Mouse (Mus musculus): ENCODE results near the gene Ccdc13.

Ccdc13 gene

DNA sequence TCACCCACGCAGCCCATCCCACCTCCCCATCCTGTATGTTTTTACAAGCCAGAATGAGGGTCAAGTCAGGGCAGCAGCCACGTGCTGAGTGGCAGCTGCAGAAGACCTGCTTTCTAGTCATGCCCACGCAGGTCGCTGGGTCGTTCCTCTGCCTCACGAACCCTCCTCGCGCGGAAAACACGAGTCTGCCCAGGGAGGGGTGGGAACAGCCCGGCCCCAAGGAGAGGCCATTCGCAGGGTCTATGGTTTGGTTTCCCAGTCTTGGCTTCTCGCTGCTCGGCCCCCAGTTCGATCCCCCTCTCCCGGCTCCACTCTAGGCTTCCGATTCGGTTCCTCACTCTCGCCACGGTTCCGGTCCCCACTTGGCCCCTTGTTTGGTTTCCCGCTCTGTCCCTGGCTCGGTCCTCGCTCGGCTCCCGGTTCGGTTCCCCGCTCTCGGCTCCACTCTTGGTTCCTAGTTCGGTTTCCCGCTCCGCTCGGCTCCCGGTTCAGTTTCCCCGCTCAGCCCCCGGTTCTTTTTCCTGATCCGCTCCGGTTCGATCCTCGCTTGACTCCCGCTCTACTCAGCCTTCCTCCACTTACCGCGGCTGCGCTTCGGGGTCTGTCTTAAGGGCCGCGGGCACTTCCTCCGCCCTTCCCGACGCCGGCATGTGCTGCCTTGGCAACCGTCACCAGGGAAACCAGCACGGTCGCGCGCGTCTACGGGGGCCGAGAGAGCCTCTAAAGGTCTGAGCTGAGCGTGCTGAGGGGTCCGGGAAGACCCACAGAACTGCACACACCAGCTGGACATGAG, at the start of gene Ccdc13:
Ccdc13 (minus strand) TSS at position 633 of the 793 bp plus-strand sequence.
- peak; percentile 92 for DNase-seq (ENCODE audit: low spot score)

DNA sequence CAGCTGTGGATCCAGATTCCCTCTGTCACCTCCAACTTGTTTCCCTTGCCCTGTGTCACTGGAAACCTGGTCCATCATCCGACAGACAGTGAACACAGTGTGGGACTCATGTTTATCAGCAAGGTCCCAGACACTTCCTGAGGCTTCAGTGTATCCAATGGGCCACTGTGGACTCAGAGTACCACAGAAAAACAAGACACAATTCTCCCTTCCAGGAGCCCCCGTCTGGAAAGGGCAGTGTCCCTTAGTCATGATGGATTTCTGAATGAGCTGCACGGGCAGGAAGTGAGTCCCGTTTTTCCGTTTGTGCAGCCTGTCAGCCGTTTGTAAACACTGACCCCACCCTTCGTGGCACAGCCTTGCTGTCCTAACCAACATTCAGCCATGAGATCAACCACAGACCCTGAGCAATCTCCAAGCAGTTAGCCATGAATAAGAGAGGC, 42.8 kb upstream of the Ccdc13 start:
- peak; percentile 37 for DNase-seq (ENCODE audit: low spot score)

DNA sequence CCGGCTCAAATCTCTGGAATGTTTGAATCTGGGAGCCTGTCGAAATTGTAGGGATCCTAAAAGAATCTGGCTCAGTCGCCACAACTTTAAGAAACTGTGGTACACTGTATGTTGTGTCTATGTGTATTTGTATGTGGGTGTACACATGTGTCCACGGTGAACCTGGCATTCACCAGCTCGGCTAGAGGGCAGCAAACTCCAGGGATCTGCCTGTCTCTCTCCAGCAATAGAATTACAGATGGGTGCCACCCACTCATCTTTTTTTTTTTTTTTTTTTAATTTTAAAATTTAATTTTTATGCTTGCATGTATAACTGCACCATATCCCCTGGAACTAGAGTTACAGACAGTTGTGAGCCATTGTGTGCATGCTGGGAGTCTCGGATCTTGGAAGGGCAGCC, 42.0 kb upstream of the Ccdc13 start:
- DNase-seq (ENCODE audit: low spot score): peak; percentile 45

DNA sequence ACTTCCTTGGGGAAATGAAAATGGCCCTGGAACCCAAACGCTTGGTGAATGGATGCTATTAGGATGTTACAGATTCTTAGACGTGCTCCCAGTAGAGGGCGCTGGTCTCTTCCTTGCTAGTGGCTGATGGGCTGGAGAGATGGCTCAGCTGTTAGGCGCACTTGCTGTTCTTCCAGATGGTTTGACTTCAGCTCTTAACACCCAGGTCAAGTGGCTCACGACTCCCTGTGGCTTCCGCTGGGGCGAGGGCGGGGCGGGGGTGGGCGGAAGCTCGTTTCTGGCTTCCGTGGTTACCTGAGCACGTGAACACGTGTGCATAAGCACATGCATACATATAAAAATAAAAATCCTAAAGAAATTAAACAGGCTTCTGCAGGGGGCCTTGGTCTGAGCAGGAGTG, 41.6 kb upstream of the Ccdc13 start:
- DNase-seq (ENCODE audit: low spot score): peak; percentile 90

DNA sequence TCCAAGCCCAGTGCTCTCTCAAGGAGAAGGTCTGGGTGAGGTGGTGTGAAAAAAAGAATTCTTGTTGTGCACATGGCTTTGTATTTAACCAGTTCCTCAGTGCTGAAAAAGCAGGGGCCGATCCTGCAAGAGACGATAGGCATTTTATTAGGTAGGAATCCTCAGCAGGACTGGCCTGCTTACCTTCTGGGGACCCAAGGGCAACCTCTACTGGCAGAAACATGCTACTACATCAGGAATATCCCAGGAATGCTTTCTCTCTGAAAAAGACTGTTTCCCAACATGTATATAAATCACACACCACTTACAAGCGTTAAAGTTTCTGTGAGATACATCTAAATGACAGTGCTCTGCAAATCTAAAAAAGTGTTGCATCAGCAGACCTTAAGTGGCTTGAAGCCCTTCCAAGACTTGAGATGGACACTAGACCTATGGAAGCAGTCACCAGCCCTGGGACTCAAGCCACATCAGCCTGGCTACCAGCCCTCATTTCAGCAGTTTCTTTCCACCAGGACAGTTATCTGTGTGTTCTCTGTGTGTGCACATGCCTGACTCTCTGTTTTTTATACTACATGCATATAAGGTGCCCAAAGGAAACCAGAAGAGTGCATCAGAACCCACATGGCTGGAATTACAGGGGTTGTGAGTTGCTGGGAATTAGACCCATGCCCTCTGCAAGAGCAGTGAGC, 37.9 kb upstream of the Ccdc13 start:
- DNase-seq (ENCODE audit: low spot score): peak; percentile 60

DNA sequence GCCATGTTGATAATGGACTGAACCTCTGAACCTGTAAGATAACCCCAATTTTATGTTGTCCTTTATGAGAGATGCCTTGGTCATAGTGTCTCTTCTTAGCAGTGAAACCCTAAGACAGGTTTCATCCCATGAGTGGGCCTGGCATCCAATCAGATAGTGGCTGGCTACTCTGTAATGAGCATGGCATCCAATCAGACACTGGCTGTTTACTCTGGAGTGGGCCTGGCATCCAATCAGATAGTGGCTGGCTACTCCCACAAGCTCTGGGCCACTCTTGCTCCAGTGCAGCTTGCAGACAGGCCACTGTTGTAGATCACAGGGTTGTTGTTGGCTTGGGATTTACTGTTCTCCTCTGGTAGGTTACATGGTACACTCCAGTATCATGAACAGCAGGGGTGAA, 34.3 kb upstream of the Ccdc13 start:
- peak; percentile 34 for DNase-seq (ENCODE audit: low spot score)

DNA sequence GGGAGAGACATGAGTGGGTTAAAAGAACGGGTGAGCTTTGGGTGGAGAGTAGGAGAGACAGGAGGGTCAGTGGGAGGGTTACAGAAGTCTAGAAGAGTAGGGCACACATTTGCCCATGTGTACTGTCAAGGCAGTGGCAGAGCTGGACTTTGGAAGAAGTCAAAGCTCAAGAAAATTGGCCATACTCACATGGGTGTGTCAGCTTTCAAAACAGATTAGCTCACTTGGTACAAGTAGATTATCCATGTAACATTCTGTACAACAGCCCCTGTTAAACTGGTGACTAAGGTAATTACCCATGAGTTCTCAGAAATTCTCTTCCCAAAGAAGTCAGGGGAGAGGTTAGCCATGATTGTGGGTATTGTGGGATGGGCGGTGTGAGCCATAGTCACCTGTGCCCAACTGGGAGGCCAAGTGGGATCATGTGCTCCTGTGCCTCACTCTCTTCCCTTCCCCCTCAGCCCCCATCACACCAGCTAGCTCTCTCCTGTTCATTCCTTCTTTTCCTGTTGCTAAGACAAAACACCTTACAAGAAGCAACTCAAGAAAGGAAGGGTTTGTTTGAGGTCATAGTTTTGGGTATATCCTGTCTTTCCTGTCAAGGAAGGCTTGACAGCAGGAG, 32.9 kb upstream of the Ccdc13 start:
- DNase-seq (ENCODE audit: low spot score): peak; percentile 18

DNA sequence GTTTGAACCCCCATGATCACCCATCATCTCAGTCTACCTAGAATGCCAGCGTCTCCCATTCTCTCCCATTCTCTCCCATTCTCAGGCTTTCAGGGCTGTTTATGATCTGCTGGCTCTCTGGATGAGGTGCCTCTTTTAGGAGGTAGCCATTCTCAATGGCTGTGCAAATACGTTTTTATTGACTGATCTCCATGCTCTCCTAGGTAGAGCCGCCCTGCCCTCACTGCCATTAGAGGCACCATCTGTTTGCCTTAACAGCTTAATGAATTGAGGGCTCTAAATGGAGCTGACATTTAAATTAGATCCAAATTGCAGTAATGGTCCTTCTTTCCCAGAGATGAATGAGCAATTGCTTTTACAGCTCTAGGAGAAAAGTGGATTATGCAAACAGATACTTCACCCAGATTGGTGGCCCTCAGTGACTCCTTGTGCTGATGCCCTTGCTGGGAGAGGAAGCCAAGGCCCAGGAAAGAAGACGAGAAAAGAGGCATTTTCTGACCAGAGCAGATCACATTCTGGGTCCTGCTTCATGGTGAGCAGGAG, 30.8 kb upstream of the Ccdc13 start:
- no peak for DNase-seq (ENCODE audit: low spot score)

DNA sequence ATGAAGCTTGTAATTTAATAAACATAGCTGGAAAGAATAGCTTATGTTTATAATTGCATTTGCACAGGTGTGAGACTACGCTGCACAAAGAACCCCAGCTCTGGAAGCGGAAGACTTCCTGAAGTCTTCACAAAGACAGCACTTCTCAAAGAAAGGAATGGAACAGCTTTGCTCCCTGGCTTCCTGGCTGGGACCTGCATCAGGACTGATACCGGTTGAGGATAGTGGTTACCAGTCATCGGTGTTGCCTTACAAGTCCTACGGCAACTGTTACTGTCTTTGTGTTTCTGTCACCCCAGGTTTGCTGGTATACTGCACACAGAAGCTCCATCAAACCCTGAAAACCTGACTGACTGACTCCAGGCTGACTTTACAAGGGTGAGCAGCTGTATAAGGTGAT, 30.2 kb upstream of the Ccdc13 start:
- peak; percentile 25 for DNase-seq (ENCODE audit: low spot score)

DNA sequence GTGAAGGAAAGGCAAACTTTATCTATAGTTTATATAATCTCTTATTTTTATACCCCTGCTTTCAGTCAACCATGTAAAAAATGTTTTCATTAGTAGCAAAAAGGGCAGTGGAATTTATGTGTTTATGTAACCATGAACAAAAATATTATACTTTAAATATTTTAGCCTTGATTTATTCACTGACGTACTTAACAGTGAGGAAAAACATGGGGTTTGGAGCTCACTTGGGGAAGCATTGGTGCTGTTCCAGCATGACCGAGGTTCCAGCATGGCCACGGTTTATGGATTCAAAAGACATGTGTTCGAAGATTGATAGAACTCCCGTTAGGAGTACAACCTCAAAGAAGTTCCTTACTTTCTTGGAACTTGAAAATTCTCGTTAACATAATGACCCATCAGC, 29.0 kb upstream of the Ccdc13 start:
- peak; percentile 18 for DNase-seq (ENCODE audit: low spot score)

DNA sequence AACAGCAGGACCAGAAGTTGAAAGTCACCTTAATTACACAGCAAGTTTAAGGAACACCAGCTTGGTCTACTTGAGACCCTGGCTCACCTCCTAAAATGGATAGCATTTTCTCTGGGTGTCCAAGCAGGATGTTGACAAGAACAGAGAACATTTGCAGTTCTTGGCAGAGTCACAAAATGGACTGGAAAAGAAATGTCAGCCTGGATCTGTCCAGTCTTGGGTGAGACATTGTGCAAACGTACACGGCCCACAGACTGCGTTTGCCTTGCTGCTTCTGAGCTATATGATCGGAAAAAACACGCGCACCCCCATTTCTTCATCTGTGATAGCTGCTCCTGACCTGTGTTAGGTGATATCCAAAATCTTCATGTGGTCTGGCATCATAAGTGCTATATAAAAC, 28.4 kb upstream of the Ccdc13 start:
- peak; percentile 32 for DNase-seq (ENCODE audit: low spot score)

DNA sequence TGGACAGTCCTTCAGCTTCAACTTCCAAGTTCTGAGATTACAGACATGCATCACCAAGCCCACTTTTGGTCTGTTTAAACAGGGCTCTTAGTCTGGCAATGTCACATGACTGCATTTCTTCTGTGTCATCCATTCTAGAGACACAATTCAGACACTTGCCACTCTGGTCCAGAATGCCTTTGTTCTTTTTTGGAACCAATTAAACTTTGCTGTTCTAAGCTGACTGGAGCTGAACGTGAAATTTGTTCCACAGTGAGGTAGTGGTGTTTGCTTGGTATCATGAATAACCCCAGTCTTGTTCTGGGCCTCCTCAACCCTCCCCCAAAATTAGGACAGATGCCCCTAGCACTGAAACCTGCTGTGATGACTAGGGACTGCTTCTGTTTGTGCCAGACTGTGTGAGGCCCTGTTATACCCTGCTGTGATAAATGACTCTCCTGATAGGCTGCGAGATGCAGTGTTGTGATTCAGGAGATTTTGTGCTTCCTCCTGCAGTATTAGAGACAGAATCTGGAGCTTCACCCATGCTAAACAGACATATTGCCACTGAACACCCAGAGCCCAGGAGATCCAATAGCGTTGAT, 26.3 kb upstream of the Ccdc13 start:
- peak; percentile 13 for DNase-seq (ENCODE audit: low spot score)

DNA sequence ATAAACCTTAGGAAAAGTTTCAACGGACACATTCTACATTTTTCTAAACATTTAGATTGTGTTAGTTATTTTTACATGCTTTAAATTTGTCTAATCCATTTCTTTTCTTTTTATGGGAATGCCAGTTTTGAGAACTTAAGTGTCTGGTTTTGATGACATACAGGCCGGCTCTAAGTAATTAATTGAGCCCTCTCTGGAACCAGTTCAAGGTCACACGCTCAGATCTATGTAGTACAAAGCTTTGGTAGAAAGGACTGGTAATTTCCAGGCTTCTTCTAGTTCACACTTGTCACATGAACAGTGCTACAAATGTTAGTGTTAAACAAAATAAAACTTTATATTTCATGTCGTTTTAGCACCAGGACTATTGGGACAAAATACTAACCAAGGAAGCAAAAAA, 25.6 kb upstream of the Ccdc13 start:
- no peak for DNase-seq (ENCODE audit: low spot score)

DNA sequence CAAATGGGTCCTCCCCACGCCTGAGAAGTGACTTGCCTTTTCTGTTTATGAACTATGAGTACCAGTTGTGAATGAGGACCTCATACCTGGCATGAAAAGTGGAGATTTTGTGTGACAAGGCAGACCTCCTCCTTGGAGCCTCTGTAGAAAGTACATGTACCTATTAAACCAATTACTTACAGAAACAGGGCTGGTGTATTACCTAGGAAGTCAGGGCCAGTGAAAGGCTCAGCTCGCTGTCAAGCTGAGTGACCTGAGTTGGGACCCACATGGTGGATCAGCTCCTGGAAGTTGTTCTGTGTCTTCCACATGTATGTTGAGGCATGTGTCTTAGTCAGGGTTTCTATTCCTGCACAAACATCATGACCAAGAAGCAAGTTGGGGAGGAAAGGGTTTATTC, 21.7 kb upstream of the Ccdc13 start:
- DNase-seq (ENCODE audit: low spot score): peak; percentile 20

DNA sequence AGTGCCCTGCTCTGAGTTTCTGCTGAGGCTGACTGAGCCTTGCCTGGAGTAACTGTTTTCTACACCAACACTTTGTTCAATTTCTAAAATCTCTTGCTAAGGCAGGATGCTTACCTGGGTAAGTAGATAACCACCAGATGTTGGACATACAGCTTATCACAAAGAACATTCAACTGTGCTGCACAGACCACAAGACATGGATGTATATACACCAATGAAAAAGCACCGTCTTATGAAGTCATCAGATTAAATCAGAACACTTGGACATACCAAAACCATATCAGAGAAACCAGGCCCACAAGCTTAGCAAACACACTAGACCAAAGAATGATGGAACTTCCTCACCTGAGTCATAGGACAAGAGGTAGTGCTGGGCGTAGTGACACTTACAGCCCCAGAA, 20.1 kb upstream of the Ccdc13 start:
- DNase-seq (ENCODE audit: low spot score): peak; percentile 4

DNA sequence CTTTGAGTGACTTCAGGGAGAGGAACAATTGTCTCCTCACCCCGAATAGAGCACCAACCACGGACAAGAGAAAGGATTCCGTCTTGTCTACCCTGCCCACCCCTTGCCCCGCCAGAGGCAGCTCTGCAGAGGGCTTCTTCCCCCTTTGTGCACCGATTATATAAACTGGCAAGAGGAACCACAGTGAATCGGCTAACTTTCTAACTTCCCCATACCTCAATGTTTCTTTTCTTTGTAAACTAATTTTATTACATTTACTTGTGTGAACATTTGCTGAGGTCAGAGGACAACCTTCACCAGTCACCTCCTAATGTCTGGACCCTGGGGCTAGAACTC, 18.9 kb upstream of the Ccdc13 start, which contains the start of gene Higd1a:
Higd1a (minus strand) TSS at position 210 of the 336 bp plus-strand sequence.
- DNase-seq (ENCODE audit: low spot score): no peak

DNA sequence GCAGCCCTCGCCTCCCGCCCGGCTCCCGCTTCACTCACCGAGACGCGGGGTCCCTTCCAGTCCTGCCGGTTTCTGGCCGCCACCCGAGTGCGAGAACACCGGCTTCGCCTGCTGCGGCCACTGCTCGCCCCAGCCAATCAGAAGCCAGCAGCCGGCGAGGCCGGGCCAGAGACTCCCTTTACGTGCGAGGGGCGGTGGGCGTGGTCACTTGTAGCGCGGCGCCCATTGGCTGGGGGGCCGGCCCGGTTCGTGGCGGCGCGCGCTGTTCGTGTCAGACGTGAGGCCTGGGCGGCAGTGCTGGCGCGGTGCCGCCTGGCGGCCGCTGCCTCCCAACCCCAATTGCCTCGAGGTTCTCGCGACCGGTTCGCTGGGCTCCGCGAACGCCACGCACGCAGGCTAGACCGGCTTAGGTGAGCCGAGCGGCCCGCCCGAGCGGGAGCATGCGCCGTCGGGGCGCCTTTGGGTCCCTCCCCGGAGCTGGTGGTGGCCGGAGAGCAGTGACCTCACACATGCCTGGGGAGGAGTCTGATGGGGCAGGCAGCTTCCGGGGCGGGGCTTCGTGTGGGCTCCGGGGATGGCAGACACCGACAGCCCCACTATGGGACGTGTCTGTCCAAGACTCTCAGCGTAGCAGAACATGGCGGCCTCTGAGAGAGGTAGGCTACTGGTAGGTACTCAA, 18.4 kb upstream of the Ccdc13 start:
- peak; percentile 99 for DNase-seq (ENCODE audit: low spot score)

DNA sequence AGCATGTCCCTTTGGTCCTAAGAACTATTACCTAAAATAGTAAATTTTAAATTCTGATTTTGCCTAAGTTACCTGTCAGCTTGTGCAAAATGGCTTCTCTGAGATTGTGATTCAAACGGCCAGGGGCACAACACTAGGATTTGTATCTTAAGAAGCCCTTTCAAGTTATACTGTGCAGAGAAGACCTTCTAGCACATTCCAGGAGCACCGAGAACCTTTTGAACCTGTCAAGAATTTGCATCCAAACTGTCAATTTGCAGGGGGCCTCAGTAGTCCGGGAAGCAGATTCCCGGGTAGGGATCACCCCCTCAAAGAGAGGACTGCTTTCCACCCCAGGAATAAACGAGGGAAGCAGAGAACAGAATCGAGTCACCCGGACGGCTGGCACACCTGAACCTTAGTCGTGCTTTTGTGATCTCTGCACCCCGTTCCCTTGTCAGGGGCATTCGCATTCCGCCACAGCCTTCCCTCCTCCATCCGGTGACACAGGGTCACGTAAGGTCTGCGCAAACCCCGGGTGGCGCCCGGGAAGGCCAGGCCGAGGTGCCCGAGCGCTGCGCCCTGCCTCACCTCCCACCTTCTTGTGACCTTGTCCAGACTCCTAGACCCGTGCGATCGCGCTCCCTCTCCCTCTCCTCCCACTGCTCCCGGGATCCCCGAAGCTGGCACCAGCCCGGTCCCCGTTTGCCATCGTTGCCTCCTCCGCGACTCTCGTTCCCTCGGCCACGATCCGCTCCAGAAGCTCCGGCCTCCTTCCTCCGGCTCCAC, 17.6 kb upstream of the Ccdc13 start:
- peak; percentile 70 for DNase-seq (ENCODE audit: low spot score)

DNA sequence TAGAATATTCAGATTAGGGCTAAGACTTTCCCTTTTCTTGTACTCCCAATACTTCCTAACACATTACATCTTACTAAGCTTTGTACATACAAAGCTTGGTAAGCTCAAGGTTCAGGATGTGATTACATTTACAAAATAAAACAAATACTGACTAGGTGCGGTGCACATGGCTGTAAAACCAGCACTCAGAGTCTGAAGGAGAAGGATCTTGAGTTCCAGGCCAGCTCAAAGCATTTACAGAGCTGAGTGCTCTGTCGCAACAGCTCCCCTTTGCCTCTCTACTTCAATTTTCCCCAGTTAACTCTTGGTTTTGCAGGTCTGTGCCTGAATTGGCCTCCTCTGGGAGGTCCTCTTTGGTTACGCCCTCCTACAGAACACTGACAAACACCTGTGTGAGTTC, 15.0 kb upstream of the Ccdc13 start:
- no peak for DNase-seq (ENCODE audit: low spot score)

DNA sequence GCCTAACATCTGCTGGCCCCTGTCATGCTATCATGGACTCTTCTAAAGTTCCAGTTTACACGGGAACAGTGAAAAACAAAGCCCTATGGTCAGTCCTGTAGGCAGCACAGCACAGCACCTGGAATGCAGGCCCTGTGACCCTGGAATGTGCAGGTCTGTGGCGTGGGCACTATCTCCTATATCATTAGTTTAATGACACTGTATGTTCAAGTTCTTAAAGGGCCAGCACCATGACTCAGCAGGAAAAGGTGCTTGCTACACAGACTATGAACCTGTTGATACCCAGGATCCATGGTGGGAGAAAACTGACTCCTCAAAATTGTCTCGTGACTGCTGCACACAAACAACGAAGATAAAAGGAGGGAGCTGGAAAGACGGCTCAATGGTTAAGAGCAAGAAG, 8.6 kb upstream of the Ccdc13 start:
- no peak for DNase-seq (ENCODE audit: low spot score)

DNA sequence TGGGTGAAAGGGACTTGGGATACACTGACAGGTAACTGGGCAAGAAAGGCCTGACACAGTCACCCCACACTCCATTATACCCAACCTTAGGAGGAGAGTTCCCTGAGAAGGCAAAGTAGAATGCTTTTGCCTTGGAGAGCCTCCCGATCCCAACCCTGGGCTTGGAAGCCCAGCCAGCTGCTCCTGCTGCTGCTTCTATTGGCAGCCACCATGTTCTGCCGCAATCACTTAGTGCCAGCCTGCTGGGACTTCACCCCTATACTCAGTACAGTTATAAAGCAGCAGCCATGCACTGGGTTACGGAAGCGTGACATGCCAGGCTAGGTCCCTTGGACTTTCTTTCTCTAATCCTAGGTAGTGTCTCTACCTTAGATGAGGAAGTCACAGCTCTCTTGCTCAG, 7.9 kb upstream of the Ccdc13 start:
- no peak for DNase-seq (ENCODE audit: low spot score)

Data from testis, postnatal 10 days (tissue).